Mouse (Mus musculus): ENCODE results near the gene C530025M09Rik.

C530025M09Rik gene

DNA sequence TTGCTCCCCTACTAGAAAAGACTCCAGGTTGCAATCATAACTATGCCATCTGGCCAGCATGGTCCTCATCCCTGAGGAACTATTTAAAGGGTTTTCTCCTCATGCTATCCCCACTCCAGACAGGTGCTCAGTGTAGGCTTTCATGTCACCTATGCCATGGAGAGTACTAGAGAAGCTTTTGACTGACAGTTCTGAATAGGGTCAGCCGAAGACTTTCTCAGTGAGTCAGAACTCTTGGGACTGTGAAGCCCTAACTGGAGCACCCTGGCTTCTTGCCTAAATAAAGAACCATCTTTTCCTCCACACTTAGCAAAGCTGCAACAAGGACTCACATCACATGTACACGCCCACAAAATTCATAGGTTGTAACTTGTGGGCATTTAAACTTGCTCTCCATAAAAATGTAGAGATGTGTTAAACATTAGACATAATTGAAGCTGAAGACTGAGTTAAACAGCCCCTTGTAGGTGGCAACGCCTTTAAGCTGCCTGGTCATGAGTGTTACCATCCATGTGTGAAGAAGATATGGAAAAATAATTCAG, 26.3 kb downstream of the C530025M09Rik start:
- DNase-seq (ENCODE audit: low spot score), result no peak

DNA sequence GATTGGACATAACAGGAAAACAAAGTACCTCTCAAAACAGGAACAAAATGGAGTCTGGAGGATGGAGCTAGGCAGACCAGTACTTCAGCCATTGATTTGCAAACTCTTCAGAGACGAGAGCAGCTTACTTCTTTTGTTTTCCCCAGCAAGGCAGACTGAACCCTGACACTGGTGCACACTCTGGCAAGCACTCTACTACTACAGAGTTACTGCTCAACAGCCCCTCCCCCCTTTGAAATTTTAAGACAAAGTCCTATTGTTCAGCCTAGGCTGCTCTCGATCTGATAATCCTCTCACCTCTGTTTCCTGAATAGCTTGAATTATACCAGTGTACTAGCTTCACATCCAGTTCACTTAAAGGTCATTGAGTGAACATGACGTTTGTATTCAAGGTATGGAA, 32.4 kb downstream of the C530025M09Rik start:
- DNase-seq (ENCODE audit: low spot score), result no peak

Measured in c-Kit-positive CD71-positive TER-119-positive erythroid progenitor cells, embryonic 14.5 days (primary cell).